ENCODE assay signal across 8 mouse cellular contexts in the genomic region with DNA sequence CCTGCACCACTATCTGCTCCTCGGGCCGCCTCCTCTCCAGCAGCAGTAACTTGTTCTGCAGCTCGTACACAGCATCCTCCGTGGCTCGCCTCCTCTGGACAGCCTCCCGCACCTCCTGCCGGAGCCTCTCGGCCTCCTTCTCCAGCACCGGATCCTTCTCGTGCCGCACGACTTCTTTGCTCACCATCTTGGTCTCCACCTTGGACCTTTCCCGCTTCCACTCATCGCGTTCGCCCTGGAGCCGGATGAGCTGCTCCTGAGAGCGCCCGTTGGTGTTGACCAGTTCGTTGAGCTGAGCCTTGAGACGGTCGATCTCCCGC. TPM values are rescaled to one million over a fixed set of nuclear protein-coding genes. Genes with fewer than 3 reads are reported as not detected.
DNase-seq lines count a peak whose midpoint lies in the region; ATAC-seq lines count a peak whose summit lies in the region.

No protein-coding gene starts in this region.

- WGBS in heart, embryonic 16.5 days, result 17% methylated on average over 23 of the region's 23 CpGs
- 16% methylated on average over 23 of the region's 23 CpGs for WGBS in embryonic facial prominence, embryonic 10.5 days
- WGBS in hindbrain, embryonic 16.5 days, result 12% methylated on average over 23 of the region's 23 CpGs
- 11% methylated on average over 23 of the region's 23 CpGs for WGBS in midbrain, embryonic 14.5 days

- H3K27ac ChIP-seq in heart, embryonic 16.5 days (ENCODE audit: low read length), result no peak overlapping the region
- peak overlapping the region; percentile 60; the same call in 1 of the 2 replicates for H3K27ac ChIP-seq in embryonic facial prominence, embryonic 10.5 days (replicated peaks)
- H3K27ac ChIP-seq in hindbrain, embryonic 16.5 days (ENCODE audit: low read depth, low read length), result no peak overlapping the region
- no peak overlapping the region for H3K27ac ChIP-seq in midbrain, embryonic 14.5 days (replicated peaks; ENCODE audit: low read depth, low read length)

- H3K36me3 ChIP-seq in heart, embryonic 16.5 days (ENCODE audit: control insufficient read depth, insufficient read depth), result no peaks in the 10 kb centered on the region
- H3K36me3 ChIP-seq in embryonic facial prominence, embryonic 10.5 days (replicated peaks), result peaks cover 23% of the 10 kb centered on the region; the same call in 1 of the 2 replicates
- H3K36me3 ChIP-seq in hindbrain, embryonic 16.5 days (ENCODE audit: control insufficient read depth, insufficient read depth, low read length), result no peaks in the 10 kb centered on the region
- no peaks in the 10 kb centered on the region for H3K36me3 ChIP-seq in midbrain, embryonic 14.5 days (ENCODE audit: control insufficient read depth, insufficient read depth, low read length)

- ATAC-seq in heart, embryonic 16.5 days (replicated peaks; ENCODE audit: extremely low read depth, insufficient read depth, low FRiP score), result no peak
- ATAC-seq in hindbrain, embryonic 16.5 days, result no peak
- ATAC-seq in midbrain, embryonic 14.5 days (ENCODE audit: low FRiP score, low TSS enrichment), result no peak

- H3K4me2 ChIP-seq in heart, embryonic 16.5 days (ENCODE audit: low read depth, low read length), result peak overlapping the region; percentile 67
- peak overlapping the region; percentile 53 for H3K4me2 ChIP-seq in hindbrain, embryonic 16.5 days (ENCODE audit: low read length)
- peak overlapping the region; percentile 47 for H3K4me2 ChIP-seq in midbrain, embryonic 14.5 days (ENCODE audit: low read length)

- peaks cover 7% of the 10 kb centered on the region for H3K9me3 ChIP-seq in heart, embryonic 16.5 days (replicated peaks; ENCODE audit: control insufficient read depth, low read length)
- H3K9me3 ChIP-seq in embryonic facial prominence, embryonic 10.5 days, result peaks cover 18% of the 10 kb centered on the region
- H3K9me3 ChIP-seq in hindbrain, embryonic 16.5 days (ENCODE audit: control insufficient read depth, low read length), result peaks cover 6% of the 10 kb centered on the region; the same call in 1 of the 2 replicates
- peaks cover 5% of the 10 kb centered on the region; the same call in 1 of the 2 replicates for H3K9me3 ChIP-seq in midbrain, embryonic 14.5 days (ENCODE audit: control insufficient read depth, low read length)

- no peak for DNase-seq in heart, adult 18-20 months
- DNase-seq in embryonic facial prominence, embryonic 10.5 days (ENCODE audit: low spot score), result no peak
- DNase-seq in midbrain, embryonic 14.5 days, result no peak
- DNase-seq in Muller cell, postnatal 12 days (ENCODE audit: inconsistent ontology term), result no peak
- DNase-seq in natural killer cell, adult 2 months (ENCODE audit: low spot score in 2 of 2), result no peak
- DNase-seq in right cerebral cortex, adult 2 months (ENCODE audit: low spot score in 2 of 2), result no peak

- H3K27me3 ChIP-seq in heart, embryonic 16.5 days (ENCODE audit: control insufficient read depth, insufficient read depth, low read length), result peaks cover 34% of the 10 kb centered on the region
- H3K27me3 ChIP-seq in embryonic facial prominence, embryonic 10.5 days (replicated peaks; ENCODE audit: low read depth, poor library complexity, severe bottlenecking), result peaks cover 67% of the 10 kb centered on the region
- peaks cover 30% of the 10 kb centered on the region for H3K27me3 ChIP-seq in hindbrain, embryonic 16.5 days (replicated peaks; ENCODE audit: control insufficient read depth, insufficient read depth, low read length)
- H3K27me3 ChIP-seq in midbrain, embryonic 14.5 days (ENCODE audit: control insufficient read depth, insufficient read depth, low read length), result peaks cover 33% of the 10 kb centered on the region

- peak overlapping the region; percentile 52 for H3K4me3 ChIP-seq in heart, embryonic 16.5 days (ENCODE audit: low read length)
- peak overlapping the region; percentile 55 for H3K4me3 ChIP-seq in embryonic facial prominence, embryonic 10.5 days
- H3K4me3 ChIP-seq in hindbrain, embryonic 16.5 days (ENCODE audit: low read length), result peak overlapping the region; percentile 32
- H3K4me3 ChIP-seq in midbrain, embryonic 14.5 days (replicated peaks; ENCODE audit: low read depth, low read length), result peak overlapping the region; percentile 22

- peak overlapping the region; percentile 61 for H3K9ac ChIP-seq in heart, embryonic 16.5 days (ENCODE audit: low read length)
- H3K9ac ChIP-seq in hindbrain, embryonic 16.5 days (ENCODE audit: low read depth, low read length), result peak overlapping the region; percentile 54; the same call in 1 of the 2 replicates
- no peak overlapping the region for H3K9ac ChIP-seq in midbrain, embryonic 14.5 days (replicated peaks; ENCODE audit: low read length)

- peaks cover 32% of the 10 kb centered on the region for H3K4me1 ChIP-seq in heart, embryonic 16.5 days (ENCODE audit: control insufficient read depth, insufficient read depth, low read length)
- H3K4me1 ChIP-seq in embryonic facial prominence, embryonic 10.5 days, result peaks cover 43% of the 10 kb centered on the region
- H3K4me1 ChIP-seq in hindbrain, embryonic 16.5 days (ENCODE audit: control insufficient read depth, insufficient read depth, low read depth, low read length), result peaks cover 22% of the 10 kb centered on the region
- H3K4me1 ChIP-seq in midbrain, embryonic 14.5 days (ENCODE audit: control insufficient read depth, insufficient read depth, low read length), result 0 out of 2 replicates have a peak, but pooled peaks cover 2% of the 10 kb centered on the region

RNA-seq across cellular contexts. Expression of a gene that starts 15.2 kb away (rescaled TPM):
- polyA plus RNA-seq in heart, embryonic 16.5 days (2015; fragmentation: Nextera tagmentation; extraction: Ambion mirVana), result 1.2 TPM in 2 replicates
- under 1 TPM; 0.15 to 0.46 TPM for total RNA-seq in heart, adult 18-20 months (2021)
- polyA plus RNA-seq in embryonic facial prominence, embryonic 10.5 days (2016; fragmentation: Nextera tagmentation; extraction: Ambion mirVana), result 1.0 and 1.3 TPM in 2 replicates
- 1.1 and 1.2 TPM in 2 replicates for polyA plus RNA-seq in hindbrain, embryonic 16.5 days (2015; fragmentation: Nextera tagmentation; extraction: Ambion mirVana)
- 0.36 and 0.43 TPM in 2 replicates for polyA plus RNA-seq in midbrain, embryonic 14.5 days (2014; fragmentation: Nextera tagmentation; extraction: Ambion mirVana)

RNA-seq across cellular contexts. Expression of a gene that starts 23.9 kb away (rescaled TPM):
- 38.6 and 40.5 TPM in 2 replicates for polyA plus RNA-seq in heart, embryonic 16.5 days (2015; fragmentation: Nextera tagmentation; extraction: Ambion mirVana)
- total RNA-seq in heart, adult 18-20 months (2021), result 100 to 1,000 TPM; 171 to 200 TPM
- 17.7 and 18.8 TPM in 2 replicates for polyA plus RNA-seq in embryonic facial prominence, embryonic 10.5 days (2016; fragmentation: Nextera tagmentation; extraction: Ambion mirVana)
- 67.8 and 73.1 TPM in 2 replicates for polyA plus RNA-seq in hindbrain, embryonic 16.5 days (2015; fragmentation: Nextera tagmentation; extraction: Ambion mirVana)
- 50.5 and 68.3 TPM in 2 replicates for polyA plus RNA-seq in midbrain, embryonic 14.5 days (2014; fragmentation: Nextera tagmentation; extraction: Ambion mirVana)

RNA-seq across cellular contexts. Expression of a gene that starts 24.0 kb away (rescaled TPM):
- 76.0 and 84.5 TPM in 2 replicates for polyA plus RNA-seq in heart, embryonic 16.5 days (2015; fragmentation: Nextera tagmentation; extraction: Ambion mirVana)
- 10 to 100 TPM; 14.1 to 17.4 TPM for total RNA-seq in heart, adult 18-20 months (2021)
- polyA plus RNA-seq in embryonic facial prominence, embryonic 10.5 days (2016; fragmentation: Nextera tagmentation; extraction: Ambion mirVana), result 62.7 and 65.6 TPM in 2 replicates
- 92.1 and 106 TPM in 2 replicates for polyA plus RNA-seq in hindbrain, embryonic 16.5 days (2015; fragmentation: Nextera tagmentation; extraction: Ambion mirVana)
- 77.0 and 97.9 TPM in 2 replicates for polyA plus RNA-seq in midbrain, embryonic 14.5 days (2014; fragmentation: Nextera tagmentation; extraction: Ambion mirVana)

RNA-seq across cellular contexts. Expression of a gene that starts 51.3 kb away (rescaled TPM):
- 65.9 and 72.3 TPM in 2 replicates for polyA plus RNA-seq in heart, embryonic 16.5 days (2015; fragmentation: Nextera tagmentation; extraction: Ambion mirVana)
- total RNA-seq in heart, adult 18-20 months (2021), result 10 to 100 TPM; 59.0 to 67.2 TPM
- 104 TPM in 2 replicates for polyA plus RNA-seq in embryonic facial prominence, embryonic 10.5 days (2016; fragmentation: Nextera tagmentation; extraction: Ambion mirVana)
- 61.8 and 62.4 TPM in 2 replicates for polyA plus RNA-seq in hindbrain, embryonic 16.5 days (2015; fragmentation: Nextera tagmentation; extraction: Ambion mirVana)
- polyA plus RNA-seq in midbrain, embryonic 14.5 days (2014; fragmentation: Nextera tagmentation; extraction: Ambion mirVana), result 49.5 and 57.1 TPM in 2 replicates

RNA-seq across cellular contexts. Expression of a gene that starts 54.7 kb away (rescaled TPM):
- 20.8 and 23.7 TPM in 2 replicates for polyA plus RNA-seq in heart, embryonic 16.5 days (2015; fragmentation: Nextera tagmentation; extraction: Ambion mirVana)
- total RNA-seq in heart, adult 18-20 months (2021), result 10 to 100 TPM; 13.5 to 18.1 TPM
- 61.0 and 61.8 TPM in 2 replicates for polyA plus RNA-seq in embryonic facial prominence, embryonic 10.5 days (2016; fragmentation: Nextera tagmentation; extraction: Ambion mirVana)
- polyA plus RNA-seq in hindbrain, embryonic 16.5 days (2015; fragmentation: Nextera tagmentation; extraction: Ambion mirVana), result 49.5 and 55.5 TPM in 2 replicates
- polyA plus RNA-seq in midbrain, embryonic 14.5 days (2014; fragmentation: Nextera tagmentation; extraction: Ambion mirVana), result 44.2 and 58.9 TPM in 2 replicates
